In genomic region chr16:4984717-4985116, GRCm38 (mm10) we compare ENCODE assay signal across 21 mouse cellular contexts. TPM values are rescaled to one million over a fixed set of nuclear protein-coding genes. Genes with fewer than 3 reads are reported as not detected.
"Had no signal": no experiment of that assay in that cellular context is flagged by ENCODE, and none has a peak within 500 bp of the region (broad histone marks: within the 10 kb centered on the region; RNA-seq: fewer than 3 reads in every experiment).

No protein-coding gene starts in this region.

- DNase-seq: retina, postnatal 1 day; right cerebral cortex, adult 18-20 months; right cerebral cortex, postnatal 14 days; right cerebral cortex, postnatal 25 days; right cerebral cortex, postnatal 4 days; spleen, adult 18-20 months; thymus, adult 18-20 months; thymus, adult 2 months; thymus, postnatal 14 days; thymus, postnatal 25 days; thymus, postnatal 36 days; thymus, postnatal 4 days had no signal

- H3K4me3 ChIP-seq: neural tube, embryonic 13.5 days; neural tube, embryonic 15.5 days; stomach, embryonic 15.5 days had no signal

- H3K27ac ChIP-seq: neural tube, embryonic 13.5 days; neural tube, embryonic 15.5 days; stomach, embryonic 15.5 days; stomach, postnatal 0 days had no signal

RNA-seq across cellular contexts. Expression of gene Sept12, which starts 12.9 kb away (rescaled TPM):
- total RNA-seq: neutrophil, adult 5-6 weeks had no signal
- polyA plus RNA-seq: neural tube, embryonic 13.5 days; neural tube, embryonic 14.5 days; neural tube, embryonic 15.5 days; spleen, adult 2 months; stomach, embryonic 14.5 days; stomach, embryonic 15.5 days; stomach, embryonic 16.5 days; stomach, postnatal 0 days had no signal

RNA-seq across cellular contexts. Expression of gene Smim22, which starts 22.4 kb away (rescaled TPM):
- total RNA-seq: neutrophil, adult 5-6 weeks had no signal
- polyA plus RNA-seq: neural tube, embryonic 13.5 days; neural tube, embryonic 14.5 days had no signal
